Mouse (Mus musculus): ENCODE data around the gene Commd6.
A peak's percentile ranks its signal among the peaks of the same experiment; 100 is the strongest.

DNA sequence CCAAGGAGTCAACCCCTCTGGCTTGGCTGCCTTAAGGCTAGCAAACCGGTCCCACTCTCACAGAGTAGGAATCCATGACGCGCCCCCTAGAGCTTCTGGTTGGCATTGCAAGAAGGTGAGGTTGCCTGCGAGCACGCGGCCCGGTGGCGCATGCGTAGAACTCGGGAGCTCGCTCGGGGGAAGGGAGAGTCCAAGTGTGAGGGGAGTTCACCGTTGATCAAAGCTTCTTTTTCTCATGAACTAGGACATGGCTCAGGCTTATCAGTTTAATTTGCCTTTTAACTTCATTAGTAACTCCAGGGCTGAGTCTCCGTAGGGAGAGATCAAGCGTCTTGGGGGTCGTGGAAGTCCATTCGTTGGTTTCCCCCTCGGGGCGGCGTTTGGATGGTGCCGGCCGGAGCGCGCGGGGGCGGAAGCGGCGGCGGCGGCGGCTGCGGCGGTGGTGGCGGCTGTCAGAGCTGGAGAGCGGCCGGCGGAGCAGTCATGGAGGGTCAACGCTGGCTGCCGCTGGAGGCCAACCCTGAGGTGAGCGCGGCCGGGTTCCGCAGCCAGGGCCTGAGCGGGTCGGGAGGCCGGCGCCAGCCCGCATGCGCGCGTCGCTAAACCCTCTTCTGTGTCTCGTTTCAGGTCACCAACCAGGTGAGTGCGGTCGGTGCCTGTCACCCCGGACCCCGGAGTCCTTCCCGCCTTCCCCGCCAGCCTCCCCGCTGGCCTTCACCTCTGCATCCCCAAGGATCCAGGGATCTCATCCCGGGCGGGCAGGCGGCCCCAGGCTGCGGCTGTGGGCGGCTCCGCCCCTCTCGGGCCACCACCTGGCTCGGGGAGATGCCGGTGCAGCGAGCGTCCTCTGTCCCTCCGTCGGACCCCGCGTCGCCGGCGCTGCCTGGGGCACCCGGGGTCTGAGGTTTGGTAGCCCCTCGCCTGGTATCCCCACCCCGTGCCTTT, 13.4 kb upstream of the Commd6 start, which contains the start of gene Uchl3:
- TF ChIP-seq CEBPB (IDR thresholded peaks at IDR 0.05; ENCODE audit: low read depth) (no peak), CTCF (IDR thresholded peaks at IDR 0.05; ENCODE audit: control insufficient read depth, insufficient read depth, insufficient read length) (peak; percentile 76), FOSL1 (IDR thresholded peaks at IDR 0.05; ENCODE audit: insufficient read depth, low read length, poor library complexity, severe bottlenecking) (no peak), MAX (IDR thresholded peaks at IDR 0.05) (peak; percentile 84)

Data from C2C12 (cell line).